Mouse (Mus musculus) embryonic fibroblast, embryonic 13.5 days (primary cell): ENCODE measurements around the gene Cfap43.

Experiments used
- CTCF ChIP-seq: IDR thresholded peaks from 2 replicates; pipeline ENCODE4 v1.5.1; 2011; ENCODE audit warnings: mild to moderate bottlenecking, control low read depth, low read length, moderate library complexity, borderline replicate concordance; ENCODE audit not compliant: insufficient read depth
- POLR2A ChIP-seq: IDR thresholded peaks from 2 replicates; pipeline ENCODE4 v1.6.1; 2011; ENCODE audit warnings: low read depth, mild to moderate bottlenecking, control low read depth, low read length, moderate library complexity

- TF ChIP-seq CTCF (no peak), POLR2A (no peak)
Observed at GRCm38 (mm10) chr19:47824026-47824425, 95.1 kb downstream of the Cfap43 start.
